Mouse (Mus musculus): ENCODE data around the gene Lce3d. TPM values are rescaled to one million over a fixed set of nuclear protein-coding genes. Genes with fewer than 3 reads are reported as not detected.

Gene Lce3d
- polyA plus RNA-seq (2016; fragmentation: Nextera tagmentation; extraction: Ambion mirVana) = not detected in 2 replicates

DNA sequence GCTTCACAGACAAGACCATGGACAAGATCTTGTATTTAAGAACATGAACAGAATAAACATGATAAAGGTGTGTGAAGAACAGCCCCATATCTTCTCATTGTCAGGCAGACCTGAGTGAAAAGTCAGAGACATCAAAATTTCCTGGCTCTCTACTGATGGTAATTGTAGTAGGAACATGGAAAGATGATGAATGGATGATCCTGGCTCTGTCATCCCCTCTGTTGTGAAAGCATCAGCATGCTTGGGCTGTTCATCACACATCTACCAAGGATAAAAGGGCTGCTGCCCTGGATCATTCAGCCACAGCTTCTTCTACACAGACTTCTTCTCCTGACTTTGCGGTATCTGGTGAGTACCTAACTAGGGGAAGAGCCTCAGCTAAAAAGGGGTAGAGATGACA, at the start of gene Lce3d:
Gene Lce3d (plus strand): TSS at position 301 of the 400 bp plus-strand sequence.
- Histone ChIP-seq H3K27me3 (no peaks in the 10 kb centered on the region), H3K4me1 (replicated peaks) (no peaks in the 10 kb centered on the region), H3K4me2 (no peak within 1 kb of the TSS), H3K9ac (replicated peaks) (no peak within 1 kb of the TSS), H3K4me3 (replicated peaks) (no peak within 1 kb of the TSS), H3K27ac (no peak within 1 kb of the TSS), H3K36me3 (no peaks in the 10 kb centered on the region), H3K9me3 (no peaks in the 10 kb centered on the region)
- 94% methylated on average over 1 of the region's 1 CpGs for WGBS
- ATAC-seq (ENCODE audit: insufficient number of reproducible peaks, insufficient read depth, low FRiP score, low TSS enrichment, low read depth) = no peak

DNA sequence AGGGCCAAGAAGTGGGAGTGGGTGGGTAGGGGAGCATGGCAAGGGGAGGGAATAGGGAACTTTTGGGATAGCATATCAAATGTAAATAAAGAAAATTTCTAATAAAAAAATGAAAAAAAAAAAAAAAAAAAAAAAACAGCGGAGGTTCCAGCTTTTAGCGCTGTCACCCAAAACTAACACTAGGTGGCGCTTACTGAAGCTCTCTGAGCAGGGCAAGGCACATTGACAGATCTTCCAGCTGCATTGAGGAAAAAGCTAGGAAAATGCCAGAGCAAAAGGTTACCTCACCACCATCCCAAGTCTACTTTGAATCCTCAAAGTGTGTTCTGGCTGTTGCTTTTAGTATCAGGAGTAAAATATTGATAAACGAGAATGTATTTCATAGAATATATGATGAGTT, 49.6 kb upstream of the Lce3d start:
- Histone ChIP-seq H3K4me1 (replicated peaks) (no peaks in the 10 kb centered on the region), H3K9ac (replicated peaks) (no peak overlapping the region), H3K9me3 (no peaks in the 10 kb centered on the region), H3K27ac (no peak overlapping the region), H3K27me3 (no peaks in the 10 kb centered on the region), H3K4me2 (no peak overlapping the region), H3K36me3 (no peaks in the 10 kb centered on the region), H3K4me3 (replicated peaks) (no peak overlapping the region)
- WGBS = 22% methylated on average over 4 of the region's 4 CpGs
- ATAC-seq (ENCODE audit: insufficient number of reproducible peaks, insufficient read depth, low FRiP score, low TSS enrichment, low read depth) = no peak

DNA sequence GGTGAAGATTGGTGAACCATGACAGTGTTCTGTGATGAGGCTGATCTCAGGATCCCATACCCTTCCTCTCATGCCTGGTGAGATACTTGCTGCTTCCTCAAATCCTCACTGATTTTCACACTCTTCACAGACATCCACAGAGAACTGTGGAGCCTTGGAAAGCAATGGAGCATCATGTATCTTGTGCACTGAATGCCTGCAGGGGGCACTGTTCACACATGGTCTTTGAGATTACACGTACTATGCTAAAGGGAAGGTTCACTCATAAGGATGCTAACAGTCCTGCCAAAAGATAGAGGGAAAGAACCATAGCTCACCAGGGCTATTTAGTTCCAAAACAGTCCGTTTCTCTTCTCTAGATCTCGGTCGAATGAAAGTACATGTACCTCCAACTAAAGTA, 36.8 kb upstream of the Lce3d start:
- H3K27ac ChIP-seq = no peak overlapping the region
- H3K27me3 ChIP-seq = no peaks in the 10 kb centered on the region
- no peak for ATAC-seq (ENCODE audit: insufficient number of reproducible peaks, insufficient read depth, low FRiP score, low TSS enrichment, low read depth)
- H3K9me3 ChIP-seq = no peaks in the 10 kb centered on the region
- WGBS = 55% methylated on average over 4 of the region's 4 CpGs
- H3K4me2 ChIP-seq = no peak overlapping the region
- no peak overlapping the region for H3K9ac ChIP-seq (replicated peaks)
- no peak overlapping the region for H3K4me3 ChIP-seq (replicated peaks)
- H3K4me1 ChIP-seq (replicated peaks) = no peaks in the 10 kb centered on the region
- H3K36me3 ChIP-seq = no peaks in the 10 kb centered on the region

DNA sequence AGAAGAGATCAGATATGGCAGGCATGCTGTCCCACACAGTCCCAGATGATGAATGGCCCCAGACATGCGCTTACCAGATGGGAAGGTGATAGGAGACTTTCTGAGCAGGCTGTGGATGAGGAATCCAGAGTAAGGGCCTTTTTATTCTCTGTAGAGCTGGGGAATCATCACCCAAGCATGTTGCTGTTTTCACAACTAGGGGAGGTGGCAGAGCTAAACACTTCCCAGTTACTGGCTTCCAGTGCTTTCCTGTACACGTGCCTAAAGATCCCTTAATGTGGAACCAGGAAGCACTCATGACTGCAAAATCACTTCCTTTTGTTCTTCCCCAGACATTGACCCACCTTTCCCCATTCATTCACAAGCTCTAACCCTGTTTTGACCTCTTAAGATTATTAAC, 31.1 kb upstream of the Lce3d start, which contains the start of gene Lce3a:
Gene Lce3a (minus strand): TSS at position 101 of the 400 bp plus-strand sequence.
- 69% methylated on average over 2 of the region's 2 CpGs for WGBS
- no peak within 1 kb of the TSS for H3K4me2 ChIP-seq
- no peak within 1 kb of the TSS for H3K9ac ChIP-seq (replicated peaks)
- no peaks in the 10 kb centered on the region for H3K4me1 ChIP-seq (replicated peaks)
- no peaks in the 10 kb centered on the region for H3K9me3 ChIP-seq
- no peak within 1 kb of the TSS for H3K4me3 ChIP-seq (replicated peaks)
- no peak for ATAC-seq (ENCODE audit: insufficient number of reproducible peaks, insufficient read depth, low FRiP score, low TSS enrichment, low read depth)
- H3K27me3 ChIP-seq = no peaks in the 10 kb centered on the region
- no peaks in the 10 kb centered on the region for H3K36me3 ChIP-seq
- H3K27ac ChIP-seq = no peak within 1 kb of the TSS

DNA sequence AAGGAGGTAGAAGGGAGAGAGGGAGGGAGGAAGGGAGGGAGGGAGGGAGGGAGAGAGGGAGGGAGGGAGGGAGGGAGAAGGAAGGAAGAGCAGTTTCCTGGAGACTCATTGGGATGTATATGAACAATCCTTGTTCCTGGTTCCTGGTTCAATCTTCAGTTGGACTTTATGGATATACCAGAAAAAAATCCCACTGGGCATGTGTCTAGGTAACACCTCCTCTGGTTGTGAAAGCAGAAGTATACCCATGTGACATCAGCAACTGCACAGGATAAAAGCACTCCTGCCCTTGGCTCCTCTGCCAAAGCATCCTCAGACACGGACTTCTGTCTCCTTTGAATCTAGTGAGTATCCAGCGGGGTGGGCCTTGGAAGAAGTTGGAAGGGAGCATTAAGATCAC, 24.5 kb upstream of the Lce3d start, which contains the start of gene Lce3b:
Gene Lce3b (plus strand): TSS at position 301 of the 400 bp plus-strand sequence.
- ATAC-seq (ENCODE audit: insufficient number of reproducible peaks, insufficient read depth, low FRiP score, low TSS enrichment, low read depth) = no peak
- Histone ChIP-seq H3K4me2 (no peak within 1 kb of the TSS), H3K9me3 (no peaks in the 10 kb centered on the region), H3K27me3 (no peaks in the 10 kb centered on the region), H3K4me1 (replicated peaks) (no peaks in the 10 kb centered on the region), H3K36me3 (no peaks in the 10 kb centered on the region), H3K9ac (replicated peaks) (no peak within 1 kb of the TSS), H3K27ac (no peak within 1 kb of the TSS), H3K4me3 (replicated peaks) (no peak within 1 kb of the TSS)
- 71% methylated on average over 2 of the region's 2 CpGs for WGBS

DNA sequence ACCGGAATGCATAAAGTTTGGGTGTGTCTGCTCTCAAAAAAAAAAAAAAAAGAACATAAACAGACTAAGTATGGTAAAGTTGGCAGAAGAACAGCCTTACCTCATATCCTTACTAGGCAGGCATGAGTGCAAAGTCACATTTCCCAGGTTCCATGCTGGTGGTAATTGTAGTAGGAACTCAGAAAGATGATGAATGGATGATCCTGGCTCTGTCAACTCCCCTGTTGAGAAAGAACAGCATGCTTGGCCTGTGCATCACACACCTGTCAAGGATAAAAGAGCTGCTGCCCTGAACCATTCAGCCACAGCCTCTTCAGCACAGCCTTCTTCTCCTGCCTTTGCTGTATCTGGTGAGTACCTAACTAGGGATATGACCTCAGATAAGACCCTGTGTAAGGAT, 13.0 kb upstream of the Lce3d start, which contains the start of gene Lce3c:
Gene Lce3c (plus strand): TSS at position 301 of the 400 bp plus-strand sequence.
- H3K36me3 ChIP-seq = no peaks in the 10 kb centered on the region
- no peaks in the 10 kb centered on the region for H3K4me1 ChIP-seq (replicated peaks)
- ATAC-seq (ENCODE audit: insufficient number of reproducible peaks, insufficient read depth, low FRiP score, low TSS enrichment, low read depth) = no peak
- no peaks in the 10 kb centered on the region for H3K27me3 ChIP-seq
- no peak within 1 kb of the TSS for H3K4me3 ChIP-seq (replicated peaks)
- H3K9me3 ChIP-seq = no peaks in the 10 kb centered on the region
- H3K4me2 ChIP-seq = no peak within 1 kb of the TSS
- 84% methylated on average over 1 of the region's 1 CpGs for WGBS
- no peak within 1 kb of the TSS for H3K9ac ChIP-seq (replicated peaks)
- H3K27ac ChIP-seq = no peak within 1 kb of the TSS

DNA sequence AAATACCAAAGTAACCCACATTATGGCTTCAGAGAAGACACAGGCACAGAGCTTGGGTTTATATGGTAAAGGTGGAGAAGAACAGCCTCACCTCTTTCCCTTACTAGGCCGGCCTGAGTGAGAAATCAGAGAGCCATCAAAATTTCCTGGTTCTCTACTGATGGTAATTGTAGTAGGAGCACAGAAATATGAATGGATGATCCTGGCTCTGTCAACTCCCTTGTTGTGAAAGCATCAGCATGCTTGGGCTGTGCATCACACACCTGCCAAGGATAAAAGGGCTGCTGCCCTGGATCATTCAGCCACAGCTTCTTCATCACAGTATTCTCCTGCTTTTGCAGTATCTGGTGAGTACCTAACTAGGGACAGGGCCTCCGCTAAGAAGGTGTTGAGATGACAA, 9.6 kb downstream of the Lce3d start, which contains the start of gene Lce3e:
Gene Lce3e (plus strand): TSS at position 301 of the 400 bp plus-strand sequence.
- Histone ChIP-seq H3K36me3 (no peaks in the 10 kb centered on the region), H3K4me2 (no peak within 1 kb of the TSS), H3K27me3 (no peaks in the 10 kb centered on the region), H3K9me3 (no peaks in the 10 kb centered on the region), H3K27ac (no peak within 1 kb of the TSS), H3K9ac (replicated peaks) (no peak within 1 kb of the TSS), H3K4me3 (replicated peaks) (no peak within 1 kb of the TSS), H3K4me1 (replicated peaks) (no peaks in the 10 kb centered on the region)
- WGBS = 89% methylated on average over 2 of the region's 2 CpGs
- no peak for ATAC-seq (ENCODE audit: insufficient number of reproducible peaks, insufficient read depth, low FRiP score, low TSS enrichment, low read depth)

DNA sequence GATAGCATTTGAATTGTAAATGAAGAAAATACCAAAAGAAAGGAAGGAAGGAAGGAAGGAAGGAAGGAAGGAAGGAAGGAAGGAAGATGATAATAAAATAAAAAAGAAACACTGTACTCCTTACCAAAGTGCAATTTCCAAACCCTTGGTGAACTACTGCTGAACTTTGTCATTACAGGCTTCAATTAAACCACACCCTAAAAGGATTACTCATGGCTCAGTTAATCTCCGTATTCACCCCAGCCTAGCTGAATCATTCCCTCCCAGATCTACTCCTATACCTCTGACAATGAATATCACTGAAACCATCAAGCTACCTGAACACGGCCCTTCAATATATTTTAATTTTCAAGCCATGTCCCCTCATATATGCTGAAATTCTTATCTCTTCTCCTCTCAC, 21.3 kb downstream of the Lce3d start:
- no peak overlapping the region for H3K4me2 ChIP-seq
- no peak overlapping the region for H3K27ac ChIP-seq
- H3K9ac ChIP-seq (replicated peaks) = no peak overlapping the region
- no peaks in the 10 kb centered on the region for H3K9me3 ChIP-seq
- 90% methylated on average over 2 of the region's 2 CpGs for WGBS
- no peaks in the 10 kb centered on the region for H3K36me3 ChIP-seq
- H3K4me3 ChIP-seq (replicated peaks) = no peak overlapping the region
- no peaks in the 10 kb centered on the region for H3K27me3 ChIP-seq
- no peaks in the 10 kb centered on the region for H3K4me1 ChIP-seq (replicated peaks)
- ATAC-seq (ENCODE audit: insufficient number of reproducible peaks, insufficient read depth, low FRiP score, low TSS enrichment, low read depth) = no peak

DNA sequence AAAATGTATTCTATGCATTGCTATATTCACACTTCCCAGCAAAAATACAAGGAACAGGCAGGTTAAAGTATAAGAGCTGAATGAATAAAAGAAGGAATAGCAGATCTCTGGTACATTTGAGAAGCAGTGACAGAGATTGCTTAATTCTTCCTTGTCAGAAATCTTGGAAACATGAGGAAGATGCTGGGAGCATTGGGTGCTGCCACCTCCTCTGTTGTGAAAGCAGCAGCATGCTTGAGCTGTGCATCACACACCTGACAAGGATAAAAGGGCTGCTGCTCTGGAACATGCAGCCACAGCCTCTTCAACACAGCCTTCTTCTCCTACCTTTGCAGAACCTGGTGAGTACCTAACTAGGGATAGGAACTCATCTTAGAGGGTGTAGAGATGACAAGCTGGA, 34.7 kb downstream of the Lce3d start, which contains the start of gene Lce3f:
Gene Lce3f (plus strand): TSS at position 301 of the 400 bp plus-strand sequence.
- Histone ChIP-seq H3K4me2 (no peak within 1 kb of the TSS), H3K9me3 (no peaks in the 10 kb centered on the region), H3K4me1 (replicated peaks) (no peaks in the 10 kb centered on the region), H3K27ac (no peak within 1 kb of the TSS), H3K27me3 (no peaks in the 10 kb centered on the region), H3K9ac (replicated peaks) (no peak within 1 kb of the TSS), H3K36me3 (no peaks in the 10 kb centered on the region), H3K4me3 (replicated peaks) (no peak within 1 kb of the TSS)
- ATAC-seq (ENCODE audit: insufficient number of reproducible peaks, insufficient read depth, low FRiP score, low TSS enrichment, low read depth) = no peak

DNA sequence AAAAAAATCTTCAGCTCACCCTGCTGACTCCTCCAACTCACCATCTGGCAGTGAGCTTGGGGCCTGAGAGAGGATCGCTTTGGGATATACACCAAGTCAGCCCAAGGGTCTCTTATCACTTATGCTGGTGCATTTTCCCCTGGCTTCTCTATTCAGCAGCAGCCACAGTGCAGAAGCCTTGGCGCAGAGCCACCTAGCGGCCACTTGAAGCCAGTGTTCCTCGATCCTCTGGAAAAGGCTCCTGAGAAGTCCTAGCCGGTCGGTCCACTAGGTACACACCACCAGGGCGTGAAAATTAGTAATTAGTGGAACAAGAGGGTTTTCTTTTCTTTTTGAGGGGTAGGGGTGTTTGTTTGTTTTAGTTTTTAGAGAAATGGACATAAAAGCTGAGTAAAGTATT, 41.5 kb downstream of the Lce3d start:
- no peak overlapping the region for H3K9ac ChIP-seq (replicated peaks)
- no peak overlapping the region for H3K27ac ChIP-seq
- H3K4me1 ChIP-seq (replicated peaks) = no peaks in the 10 kb centered on the region
- no peaks in the 10 kb centered on the region for H3K9me3 ChIP-seq
- 8% methylated on average over 7 of the region's 7 CpGs for WGBS
- H3K4me2 ChIP-seq = no peak overlapping the region
- peak; percentile 73; the same call in 1 of the 2 replicates for ATAC-seq (ENCODE audit: insufficient number of reproducible peaks, insufficient read depth, low FRiP score, low TSS enrichment, low read depth)
- no peak overlapping the region for H3K4me3 ChIP-seq (replicated peaks)
- H3K36me3 ChIP-seq = no peaks in the 10 kb centered on the region
- H3K27me3 ChIP-seq = no peaks in the 10 kb centered on the region

DNA sequence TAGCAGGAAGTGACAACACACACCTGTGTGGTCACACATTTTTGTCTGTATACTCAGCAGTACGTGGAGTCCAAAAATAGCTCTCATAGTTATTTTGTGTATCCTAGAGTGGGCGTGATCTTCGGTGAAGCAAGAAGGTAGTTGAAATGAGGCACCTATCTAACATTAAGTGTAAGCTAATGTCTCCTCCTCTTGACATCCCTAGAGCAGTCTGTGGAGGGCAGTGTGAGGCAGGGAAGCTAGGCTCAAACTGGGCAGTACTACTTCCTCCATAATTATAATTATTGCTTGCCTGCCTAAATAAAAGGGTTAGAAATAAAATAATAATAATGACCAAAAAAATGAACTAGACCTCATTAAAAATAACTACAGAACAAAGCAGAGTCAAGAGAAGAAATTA, 43.4 kb downstream of the Lce3d start:
- ATAC-seq (ENCODE audit: insufficient number of reproducible peaks, insufficient read depth, low FRiP score, low TSS enrichment, low read depth) = no peak
- Histone ChIP-seq H3K4me2 (no peak overlapping the region), H3K9ac (replicated peaks) (no peak overlapping the region), H3K9me3 (no peaks in the 10 kb centered on the region), H3K27me3 (no peaks in the 10 kb centered on the region), H3K36me3 (no peaks in the 10 kb centered on the region), H3K4me1 (replicated peaks) (no peaks in the 10 kb centered on the region), H3K4me3 (replicated peaks) (no peak overlapping the region), H3K27ac (no peak overlapping the region)
- whole genome bisulfite sequencing = 78% methylated on average over 3 of the region's 3 CpGs

DNA sequence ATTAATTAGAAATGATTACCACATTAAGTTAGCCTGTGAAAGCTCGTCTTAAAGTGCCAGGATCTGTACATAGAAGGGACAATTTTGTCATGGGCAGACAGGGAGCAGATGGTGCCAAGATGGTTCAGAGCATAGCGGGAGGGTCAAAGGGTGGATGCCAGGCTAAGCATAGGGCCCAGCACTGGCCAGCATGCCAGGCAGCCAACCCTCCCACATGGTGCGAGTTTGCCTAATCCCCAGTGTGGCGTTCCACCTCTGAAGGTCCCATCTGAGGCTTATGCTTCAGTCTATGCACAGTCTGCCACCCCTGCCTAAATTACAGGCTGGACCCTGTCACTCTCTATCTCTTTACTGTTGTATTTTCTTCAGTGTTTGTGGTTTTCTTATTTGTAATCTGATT, 45.7 kb downstream of the Lce3d start:
- no peak for ATAC-seq (ENCODE audit: insufficient number of reproducible peaks, insufficient read depth, low FRiP score, low TSS enrichment, low read depth)
- no peaks in the 10 kb centered on the region for H3K4me1 ChIP-seq (replicated peaks)
- H3K9me3 ChIP-seq = no peaks in the 10 kb centered on the region
- no peak overlapping the region for H3K4me3 ChIP-seq (replicated peaks)
- H3K27me3 ChIP-seq = no peaks in the 10 kb centered on the region
- 72% methylated on average over 4 of the region's 4 CpGs for WGBS
- no peak overlapping the region for H3K27ac ChIP-seq
- H3K36me3 ChIP-seq = no peaks in the 10 kb centered on the region
- no peak overlapping the region for H3K4me2 ChIP-seq
- no peak overlapping the region for H3K9ac ChIP-seq (replicated peaks)
